Mouse (Mus musculus): Measurements from ENCODE around the gene Fars2. TPM values are rescaled to one million over a fixed set of nuclear protein-coding genes. Genes with fewer than 3 reads are reported as not detected.

Fars2 gene
- total and polyA plus RNA-seq, 2 experiments from 2014 or later: 30.3 to 30.6 TPM

GRCm38 (mm10) chr13:36736619-36736996 is 619.4 kb downstream of the Fars2 start:
- peak; percentile 41 for DNase-seq (ENCODE audit: low spot score)
- Histone ChIP-seq H3K4me1 (ENCODE audit: insufficient read depth, low read length) (no peaks in the 10 kb centered on the region), H3K4me3 (ENCODE audit: low read depth, low read length) (peak overlapping the region; percentile 54), H3K27me3 (ENCODE audit: insufficient read depth, low read length) (no peaks in the 10 kb centered on the region), H3K4me2 (ENCODE audit: low read depth, low read length, poor library complexity, severe bottlenecking) (peak overlapping the region; percentile 64), H3K9me3 (ENCODE audit: low read length) (peaks cover 3% of the 10 kb centered on the region; the same call in 1 of the 2 replicates), H3K9ac (replicated peaks; ENCODE audit: low read length, poor library complexity, severe bottlenecking) (peak overlapping the region; percentile 80; the same call in 1 of the 2 replicates), H3K27ac (ENCODE audit: low read depth, low read length) (peak overlapping the region; percentile 94), H3K36me3 (ENCODE audit: insufficient read depth, low read length) (no peaks in the 10 kb centered on the region)
- no peak for TF ChIP-seq CTCF (IDR thresholded peaks at IDR 0.05)
- peak; percentile 35; the same call in 1 of the 2 replicates for ATAC-seq (ENCODE audit: low FRiP score)
- 8% methylated on average over 9 of the region's 9 CpGs for WGBS

- Histone ChIP-seq H3K9me3 (ENCODE audit: low read length) (no peaks in the 10 kb centered on the region), H3K4me1 (ENCODE audit: insufficient read depth, low read length) (no peaks in the 10 kb centered on the region), H3K36me3 (ENCODE audit: insufficient read depth, low read length) (no peaks in the 10 kb centered on the region), H3K4me2 (ENCODE audit: low read depth, low read length, poor library complexity, severe bottlenecking) (no peak overlapping the region), H3K27me3 (ENCODE audit: insufficient read depth, low read length) (no peaks in the 10 kb centered on the region), H3K4me3 (ENCODE audit: low read depth, low read length) (no peak overlapping the region), H3K27ac (ENCODE audit: low read depth, low read length) (no peak overlapping the region), H3K9ac (replicated peaks; ENCODE audit: low read length, poor library complexity, severe bottlenecking) (no peak overlapping the region)
- DNase-seq (ENCODE audit: low spot score) (peak; percentile 28), ATAC-seq (ENCODE audit: low FRiP score) (no peak)
- 67% methylated on average over 2 of the region's 2 CpGs for WGBS
- TF ChIP-seq CTCF (IDR thresholded peaks at IDR 0.05): no peak
Measured at GRCm38 (mm10) chr13:36750056-36750455, 632.8 kb downstream of the Fars2 start.

GRCm38 (mm10) chr13:36751861-36752260 is 634.6 kb downstream of the Fars2 start:
- peak; percentile 49; the same call in 1 of the 2 replicates for ATAC-seq (ENCODE audit: low FRiP score)
- no peaks in the 10 kb centered on the region for H3K4me1 ChIP-seq (ENCODE audit: insufficient read depth, low read length)
- no peak for DNase-seq (ENCODE audit: low spot score)
- H3K9ac ChIP-seq (replicated peaks; ENCODE audit: low read length, poor library complexity, severe bottlenecking): no peak overlapping the region
- no peaks in the 10 kb centered on the region for H3K36me3 ChIP-seq (ENCODE audit: insufficient read depth, low read length)
- H3K4me2 ChIP-seq (ENCODE audit: low read depth, low read length, poor library complexity, severe bottlenecking): no peak overlapping the region
- H3K4me3 ChIP-seq (ENCODE audit: low read depth, low read length): no peak overlapping the region
- TF ChIP-seq CTCF (IDR thresholded peaks at IDR 0.05): no peak
- H3K27me3 ChIP-seq (ENCODE audit: insufficient read depth, low read length): no peaks in the 10 kb centered on the region
- WGBS: 27% methylated on average over 3 of the region's 3 CpGs
- H3K27ac ChIP-seq (ENCODE audit: low read depth, low read length): no peak overlapping the region
- H3K9me3 ChIP-seq (ENCODE audit: low read length): no peaks in the 10 kb centered on the region

GRCm38 (mm10) chr13:36766801-36767200 is 649.6 kb downstream of the Fars2 start:
- ATAC-seq (ENCODE audit: low FRiP score) (no peak), DNase-seq (ENCODE audit: low spot score) (no peak)
- no peaks in the 10 kb centered on the region for H3K27me3 ChIP-seq (ENCODE audit: insufficient read depth, low read length)
- H3K4me1 ChIP-seq (ENCODE audit: insufficient read depth, low read length): no peaks in the 10 kb centered on the region
- no peak overlapping the region for H3K4me3 ChIP-seq (ENCODE audit: low read depth, low read length)
- no peak overlapping the region for H3K27ac ChIP-seq (ENCODE audit: low read depth, low read length)
- no peak overlapping the region for H3K9ac ChIP-seq (replicated peaks; ENCODE audit: low read length, poor library complexity, severe bottlenecking)
- 21% methylated on average over 2 of the region's 2 CpGs for WGBS
- TF ChIP-seq CTCF (IDR thresholded peaks at IDR 0.05): no peak
- no peak overlapping the region for H3K4me2 ChIP-seq (ENCODE audit: low read depth, low read length, poor library complexity, severe bottlenecking)
- no peaks in the 10 kb centered on the region for H3K9me3 ChIP-seq (ENCODE audit: low read length)
- H3K36me3 ChIP-seq (ENCODE audit: insufficient read depth, low read length): no peaks in the 10 kb centered on the region

Other genes with a start within 250 kb of the Fars2 start
- gene Rpp40, start 211.1 kb upstream of the Fars2 start, total RNA-seq (2014; rRNA removed): 3.6 and 6.1 TPM in 2 replicates
- 4.6 and 5.4 TPM in 2 replicates for gene Rpp40, start 211.1 kb upstream of the Fars2 start, polyA plus RNA-seq (2015; fragmentation: Nextera tagmentation; extraction: Ambion mirVana)
- 0.85 and 1.8 TPM in 2 replicates for gene Ppp1r3g, start 158.6 kb upstream of the Fars2 start, total RNA-seq (2014; rRNA removed)
- 0.58 and 0.70 TPM in 2 replicates for gene Ppp1r3g, start 158.6 kb upstream of the Fars2 start, polyA plus RNA-seq (2015; fragmentation: Nextera tagmentation; extraction: Ambion mirVana)
- 15.2 and 18.7 TPM in 2 replicates for gene Lyrm4, start 114 bp downstream of the Fars2 start, total RNA-seq (2014; rRNA removed)
- gene Lyrm4, start 114 bp downstream of the Fars2 start, polyA plus RNA-seq (2015; fragmentation: Nextera tagmentation; extraction: Ambion mirVana): 60.3 and 63.0 TPM in 2 replicates

Measured in midbrain, postnatal 0 days (tissue).